Mouse (Mus musculus): ENCODE data around the gene Pip5k1b.

DNA sequence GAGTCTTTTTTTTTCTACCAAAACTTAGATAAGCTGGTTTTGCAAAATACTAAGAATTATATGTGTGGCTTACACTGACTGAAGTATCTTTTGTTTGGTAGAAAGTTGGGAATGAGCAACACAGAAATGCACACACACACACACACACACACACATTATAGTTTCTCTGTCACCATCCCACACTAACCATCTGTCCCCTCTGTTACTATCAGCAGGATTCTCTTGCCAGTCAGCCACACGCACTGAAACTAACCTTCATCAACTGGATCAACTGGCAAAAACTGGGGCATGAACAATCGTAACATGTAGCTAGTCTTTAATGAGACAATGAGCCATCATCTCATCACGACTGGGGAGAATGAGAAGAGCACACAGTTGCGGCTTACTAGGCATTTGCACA, 187.9 kb downstream of the Pip5k1b start:
- TF ChIP-seq CTCF (IDR thresholded peaks at IDR 0.05; ENCODE audit: borderline replicate concordance, insufficient read depth, low read length) (no peak), POLR2A (IDR thresholded peaks at IDR 0.05; ENCODE audit: low read depth, low read length) (no peak)
